Mouse (Mus musculus) urinary bladder, adult 18-20 months (tissue): ENCODE measurements around the gene Ica1.

Source experiments
- DNase-seq, 2 experiments: peaks; one replicate each; pipeline ENCODE4 v3.0.0; 2022; ENCODE audit warnings: low spot score in 2 of 2, mixed read lengths in 2 of 2

The Ica1 gene

DNA sequence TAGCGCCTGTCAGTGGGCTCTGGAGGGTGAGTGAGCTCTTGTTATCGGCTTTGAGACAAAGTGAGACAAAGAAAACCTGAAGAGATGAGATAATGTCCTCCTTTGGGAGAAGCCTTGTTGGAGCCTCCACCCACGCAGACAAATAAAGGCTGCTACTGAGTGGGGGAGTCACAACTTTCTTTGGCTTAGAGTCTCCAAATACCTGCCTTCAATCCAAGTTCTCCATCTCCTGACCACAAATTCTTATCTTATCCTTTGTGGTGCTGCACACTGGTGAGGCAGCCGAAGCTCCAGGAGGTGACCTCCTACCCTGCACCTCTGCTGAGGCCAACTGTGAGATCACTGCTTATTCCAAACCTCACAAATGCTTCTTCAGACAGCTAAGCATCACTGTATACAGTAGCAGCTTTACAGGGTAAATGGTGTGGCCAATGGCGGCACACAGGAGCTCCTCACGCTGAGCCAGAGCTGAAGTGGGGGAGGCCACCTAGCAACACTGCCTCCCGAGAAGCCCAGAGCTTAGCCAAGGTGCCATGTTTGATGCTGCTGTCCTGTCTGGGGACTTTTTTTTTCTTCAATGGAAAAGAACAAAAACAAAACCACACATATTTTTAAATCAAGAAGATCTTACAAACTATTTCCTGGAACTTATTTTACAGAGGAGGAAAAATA, 130.6 kb downstream of the Ica1 start:
- no peak for DNase-seq

DNA sequence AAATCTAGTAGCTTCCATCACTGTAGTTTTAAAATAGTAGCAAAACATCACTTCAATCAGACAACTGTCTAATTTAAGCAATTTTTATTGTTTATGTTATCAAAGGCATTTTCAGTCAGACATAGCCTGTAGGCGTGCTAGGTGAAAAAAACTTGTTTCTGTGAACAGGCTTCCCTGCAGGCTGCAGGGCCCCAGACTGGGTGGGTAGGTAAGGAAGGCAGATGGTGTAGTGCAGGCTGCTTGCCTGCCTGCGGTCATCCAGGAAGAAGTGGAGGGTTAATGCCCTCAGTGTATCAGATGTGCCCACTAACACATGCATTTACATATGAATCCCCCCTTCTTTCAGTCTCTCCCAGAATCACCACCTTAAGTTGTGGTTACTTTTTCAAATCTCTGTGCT, 132.6 kb downstream of the Ica1 start:
- no peak for DNase-seq

DNA sequence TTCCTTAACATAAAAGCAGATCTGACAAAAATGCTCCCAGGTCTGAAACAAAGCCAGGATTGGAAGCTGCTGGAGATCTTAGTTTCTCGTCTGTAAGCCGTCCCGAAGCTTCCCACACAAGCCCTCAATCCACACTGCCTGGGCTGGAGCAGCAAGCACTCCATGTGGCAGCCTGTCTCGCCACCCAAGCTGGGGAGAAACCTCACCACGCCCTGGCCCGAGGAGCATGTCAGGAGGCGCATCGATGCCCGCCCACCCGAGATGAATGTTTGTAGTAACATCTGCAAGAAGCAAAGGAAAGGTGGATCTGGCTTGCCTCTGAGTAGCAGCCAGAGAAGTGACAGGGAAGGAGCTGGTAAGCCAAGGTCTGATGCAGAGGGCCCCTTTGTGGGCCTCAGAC, 133.6 kb downstream of the Ica1 start:
- no peak for DNase-seq

- DNase-seq = no peak
Observed at GRCm38 (mm10) chr6:8640863-8641262, 137.4 kb downstream of the Ica1 start.

GRCm38 (mm10) chr6:8639526-8639925, 138.8 kb downstream of the Ica1 start:
- no peak for DNase-seq

- DNase-seq = no peak
Observed at GRCm38 (mm10) chr6:8638899-8639298, 139.4 kb downstream of the Ica1 start.

DNA sequence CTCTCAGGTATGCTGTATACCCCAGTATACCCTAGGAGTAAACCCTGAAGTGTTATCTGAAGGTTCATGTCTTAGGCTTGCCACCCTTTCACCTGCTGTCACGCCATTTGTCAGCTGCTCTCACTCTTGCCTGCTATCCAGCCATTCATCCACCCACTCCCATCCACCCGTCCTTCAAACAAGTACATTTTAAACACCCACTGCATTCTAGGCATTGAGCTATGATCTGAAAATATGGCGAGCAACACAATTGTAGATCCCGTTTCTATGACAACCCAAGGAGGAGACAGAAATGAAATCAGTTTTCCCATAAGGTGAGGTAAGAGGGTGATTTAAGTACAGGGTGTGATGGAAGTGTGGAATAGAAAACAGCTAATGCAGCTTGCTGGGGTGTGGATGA, 140.2 kb downstream of the Ica1 start:
- DNase-seq = no peak

DNA sequence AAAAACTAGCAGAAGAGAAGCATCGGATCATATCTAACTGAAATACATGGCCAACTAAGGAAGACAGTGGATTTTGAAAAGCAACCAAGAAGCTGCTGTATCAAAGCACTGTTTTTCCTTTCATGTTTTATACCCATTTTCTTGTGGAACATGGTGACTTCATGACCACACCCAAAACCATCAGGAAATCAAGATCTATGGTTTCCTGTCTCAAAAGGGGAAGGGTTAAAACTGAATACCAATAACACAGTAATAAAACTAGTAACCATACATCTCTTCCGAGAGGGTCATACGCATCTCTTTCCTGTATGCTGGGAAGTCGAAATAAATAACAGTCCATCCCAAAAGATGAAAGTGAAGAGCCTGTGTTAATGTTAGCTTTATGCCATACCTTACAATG, 145.6 kb downstream of the Ica1 start:
- no peak for DNase-seq

- DNase-seq = no peak
Observed at GRCm38 (mm10) chr6:8631986-8632632, 146.2 kb downstream of the Ica1 start.

DNA sequence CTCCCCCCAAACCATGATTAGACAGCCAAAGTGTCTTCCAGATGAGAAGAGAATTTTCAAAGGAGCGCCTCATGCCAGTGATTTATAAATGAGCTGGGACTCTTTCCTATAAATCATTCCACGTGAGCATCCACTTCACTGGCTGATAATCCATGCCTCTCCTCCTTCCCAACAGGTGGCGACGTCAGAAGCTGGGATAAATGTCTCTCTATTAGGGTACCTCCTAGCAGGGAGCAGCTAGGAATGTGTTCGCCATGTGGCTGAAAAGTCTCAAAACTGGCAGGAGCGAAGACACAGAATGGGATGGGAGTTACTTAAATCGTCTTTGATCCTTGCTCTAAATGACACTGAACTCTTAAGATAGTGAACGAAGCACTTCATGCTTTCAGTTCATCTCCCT, 146.9 kb downstream of the Ica1 start:
- no peak for DNase-seq

DNA sequence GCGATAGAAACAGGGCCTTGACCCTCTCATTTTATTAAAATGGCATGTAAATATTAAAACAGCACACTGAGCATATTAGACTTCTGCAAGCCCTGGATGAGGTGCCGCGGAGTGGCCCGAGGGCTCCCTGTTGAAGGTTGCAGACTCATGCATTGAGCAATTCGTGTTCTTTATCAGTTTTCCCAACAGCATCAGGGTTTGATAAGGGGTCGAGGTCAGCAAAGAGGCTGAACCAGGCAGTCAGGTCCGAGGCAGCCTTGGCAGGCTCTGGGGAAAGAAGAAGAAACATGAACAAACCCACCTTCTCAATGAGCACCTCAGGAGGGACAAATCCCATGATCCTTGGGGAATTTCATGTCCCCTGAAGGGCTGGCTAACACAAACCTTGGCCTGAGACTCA, 147.8 kb downstream of the Ica1 start:
- DNase-seq = no peak

GRCm38 (mm10) chr6:8628715-8629267, 149.5 kb downstream of the Ica1 start:
- no peak for DNase-seq

GRCm38 (mm10) chr6:8628226-8628625, 150.1 kb downstream of the Ica1 start:
- no peak for DNase-seq

GRCm38 (mm10) chr6:8623045-8623444, 155.2 kb downstream of the Ica1 start:
- no peak for DNase-seq

DNA sequence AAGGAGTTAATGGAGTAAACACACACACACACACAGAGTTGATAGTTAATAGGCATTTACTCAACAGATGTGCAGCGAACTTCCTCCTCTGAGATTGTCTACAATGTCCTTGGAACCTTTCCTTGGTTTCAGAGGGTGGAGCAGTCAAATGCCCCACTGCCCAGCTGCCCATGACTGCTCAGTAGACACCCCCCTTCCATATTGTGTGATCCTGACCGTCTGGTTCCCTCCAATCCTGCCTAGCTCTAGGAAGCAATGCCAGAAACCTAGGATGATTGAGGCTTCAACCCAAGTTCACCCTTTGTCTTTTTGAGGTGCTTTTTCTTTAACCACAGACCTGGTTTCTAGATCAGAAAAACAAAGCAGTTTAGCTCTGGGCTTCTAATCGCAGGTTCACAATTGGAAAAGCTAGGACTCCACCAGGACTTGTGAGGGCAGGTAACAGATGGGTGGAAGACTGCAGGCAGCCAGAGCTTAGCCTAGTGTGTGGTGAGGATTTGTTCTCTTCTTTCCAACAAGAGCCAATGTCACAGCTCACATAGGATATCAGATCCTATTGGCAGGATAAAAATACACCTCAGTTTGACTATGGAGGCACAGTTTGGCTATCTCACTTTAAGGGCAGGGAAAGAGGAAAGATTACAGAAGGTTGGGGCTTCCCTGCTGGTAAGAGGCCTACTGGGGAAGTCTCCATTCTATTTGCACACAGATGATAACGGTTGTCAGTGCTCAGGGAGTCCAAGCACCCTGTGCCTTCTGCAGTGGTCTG, 158.5 kb downstream of the Ica1 start:
- DNase-seq = no peak

GRCm38 (mm10) chr6:8617369-8617768, 160.9 kb downstream of the Ica1 start:
- DNase-seq = no peak

- DNase-seq = no peak
Observed at GRCm38 (mm10) chr6:8591665-8592064, 186.6 kb downstream of the Ica1 start.

GRCm38 (mm10) chr6:8583892-8584291, 194.4 kb downstream of the Ica1 start:
- no peak for DNase-seq

- no peak for DNase-seq
Observed at GRCm38 (mm10) chr6:8582377-8582776, 195.9 kb downstream of the Ica1 start.
